Mouse (Mus musculus) erythroblast, embryonic 14.5 days (primary cell): Measurements from ENCODE around the gene Nup98.

Experiments
- GATA1 ChIP-seq: IDR thresholded peaks from 2 replicates; pipeline ENCODE4 v1.6.1; 2012; ENCODE audit warnings: low read length, inconsistent platforms, mixed read lengths
- TAL1 ChIP-seq: IDR thresholded peaks from 3 replicates; pipeline ENCODE4 v1.6.1; 2012; ENCODE audit warnings: low read length, inconsistent platforms, mixed read lengths

- no peak for TF ChIP-seq TAL1
- no peak for TF ChIP-seq GATA1
Observed at GRCm38 (mm10) chr7:102246265-102246664, 36.3 kb upstream of the Nup98 start.
